Mouse (Mus musculus) lung, embryonic 16.5 days (tissue): ENCODE results near the gene Ceacam2. TPM values are rescaled to one million over a fixed set of nuclear protein-coding genes. Genes with fewer than 3 reads are reported as not detected.
A peak's percentile ranks its signal among the peaks of the same experiment; 100 is the strongest.
"Not testable (repeated sequence)": the region's sequence is repeated elsewhere in the genome, so short reads cannot be mapped to it uniquely, and the experiment has no call there.

Experiments
- ATAC-seq: fragments of 200-750 bp; cut with Nextera tagmentation; 2 replicates; pipeline ENCODE4 v1.8.0; 2017; ENCODE audit warnings: low read depth, mild to moderate bottlenecking, moderate library complexity
- H3K27ac ChIP-seq: fragments of 300-500 bp; sonication (generic); 2 replicates; pipeline ENCODE4 v1.5.1; 2014; ENCODE audit warnings: mild to moderate bottlenecking, control low read depth, low read length
- H3K27me3 ChIP-seq: fragments of 300-500 bp; sonication (generic); 2 replicates; pipeline ENCODE4 v1.6.1; 2014; ENCODE audit warnings: low read depth, low read length, mixed read lengths; ENCODE audit not compliant: control insufficient read depth, insufficient read depth
- H3K36me3 ChIP-seq: fragments of 300-500 bp; sonication (generic); 2 replicates; pipeline ENCODE4 v1.6.1; 2014; ENCODE audit warnings: low read length; ENCODE audit not compliant: control insufficient read depth, insufficient read depth
- H3K4me1 ChIP-seq: fragments of 300-500 bp; sonication (generic); replicated peaks from 2 replicates; pipeline ENCODE4 v1.6.1; 2014; ENCODE audit warnings: low read length, mixed read lengths; ENCODE audit not compliant: control insufficient read depth, insufficient read depth
- H3K4me2 ChIP-seq: fragments of 300-500 bp; sonication (generic); 2 replicates; pipeline ENCODE4 v1.6.1; 2014; ENCODE audit warnings: low read depth, low read length, control low read depth
- H3K4me3 ChIP-seq: fragments of 300-500 bp; sonication (generic); 2 replicates; pipeline ENCODE4 v1.5.1; 2014; ENCODE audit warnings: mild to moderate bottlenecking, low read length, control low read depth
- H3K9ac ChIP-seq: fragments of 300-500 bp; sonication (generic); 2 replicates; pipeline ENCODE4 v1.6.1; 2014; ENCODE audit warnings: low read length, control low read depth
- H3K9me3 ChIP-seq: fragments of 300-500 bp; sonication (generic); 2 replicates; pipeline ENCODE4 v1.6.1; 2016; ENCODE audit warnings: low read length; ENCODE audit not compliant: control insufficient read depth
- WGBS: fragments of 180-500 bp; shearing (Covaris S2); extraction: QIAGEN DNeasy Blood & Tissue Kit; methylation state at CpG from one replicate; pipeline ENCODE4 v1.1.7; 2014; 5-methylcytosine and 5-hydroxymethylcytosine counted together
- polyA plus RNA-seq: library from polyadenylated mRNA; unstranded; fragments of >200 nt; fragmentation: Nextera tagmentation; extraction: Ambion mirVana; gene quantifications from 2 replicates; pipeline ENCODE4 v1.2.1, GENCODE M21; 2015

Ceacam2 gene
- polyA plus RNA-seq, 1 experiment from 2014 or later = 0.09 TPM

DNA sequence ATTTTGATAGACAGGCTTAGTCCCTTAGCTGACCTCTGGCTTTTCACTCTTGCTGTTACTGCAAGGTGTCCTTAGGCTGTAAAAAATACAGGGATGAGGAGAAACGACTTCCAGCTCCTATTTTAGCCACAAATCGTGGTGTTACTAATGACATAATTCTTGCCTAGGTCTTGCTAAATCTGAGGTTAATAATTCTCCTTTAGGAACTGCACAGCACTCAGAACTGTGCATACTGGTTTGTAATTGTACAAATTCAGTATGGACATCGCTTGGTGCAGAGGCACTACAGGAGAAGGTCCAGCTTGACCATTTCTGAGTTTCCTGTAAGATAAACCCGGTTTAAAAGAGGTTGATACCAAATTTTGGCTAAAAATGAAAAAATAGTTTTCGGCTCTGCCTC, 34.1 kb upstream of the Ceacam2 start:
- not testable (repeated sequence) for H3K4me2 ChIP-seq, H3K27ac ChIP-seq, H3K4me3 ChIP-seq, H3K4me1 ChIP-seq, ATAC-seq, H3K9ac ChIP-seq, H3K27me3 ChIP-seq, H3K9me3 ChIP-seq, H3K36me3 ChIP-seq
- 54% methylated on average over 5 of the region's 5 CpGs for WGBS

DNA sequence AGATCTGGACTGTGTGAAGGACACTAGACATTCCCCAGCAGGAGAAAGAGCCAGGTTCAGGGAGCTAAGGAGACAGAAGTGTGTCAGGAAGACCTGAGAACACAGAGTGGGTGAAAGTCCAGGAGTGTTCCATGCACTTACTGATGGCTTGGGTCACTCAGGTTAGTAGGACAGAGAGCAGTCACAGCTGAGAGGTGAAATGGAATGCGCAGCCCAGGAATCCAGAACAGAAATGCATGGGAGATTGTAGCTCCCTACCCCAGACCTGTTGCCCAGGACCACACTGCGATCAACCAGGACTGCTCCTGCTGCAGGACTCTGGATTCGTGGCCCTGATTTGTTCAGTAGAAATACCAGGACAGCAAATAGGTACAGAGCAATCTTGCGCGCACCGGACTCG, 29.1 kb upstream of the Ceacam2 start:
- H3K27ac ChIP-seq = no peak overlapping the region
- H3K4me2 ChIP-seq = no peak overlapping the region
- no peaks in the 10 kb centered on the region for H3K36me3 ChIP-seq
- 93% methylated on average over 7 of the region's 7 CpGs for WGBS
- H3K9ac ChIP-seq = no peak overlapping the region
- no peaks in the 10 kb centered on the region for H3K4me1 ChIP-seq
- peaks cover 3% of the 10 kb centered on the region for H3K9me3 ChIP-seq
- H3K27me3 ChIP-seq = no peaks in the 10 kb centered on the region
- ATAC-seq = no peak
- no peak overlapping the region for H3K4me3 ChIP-seq

DNA sequence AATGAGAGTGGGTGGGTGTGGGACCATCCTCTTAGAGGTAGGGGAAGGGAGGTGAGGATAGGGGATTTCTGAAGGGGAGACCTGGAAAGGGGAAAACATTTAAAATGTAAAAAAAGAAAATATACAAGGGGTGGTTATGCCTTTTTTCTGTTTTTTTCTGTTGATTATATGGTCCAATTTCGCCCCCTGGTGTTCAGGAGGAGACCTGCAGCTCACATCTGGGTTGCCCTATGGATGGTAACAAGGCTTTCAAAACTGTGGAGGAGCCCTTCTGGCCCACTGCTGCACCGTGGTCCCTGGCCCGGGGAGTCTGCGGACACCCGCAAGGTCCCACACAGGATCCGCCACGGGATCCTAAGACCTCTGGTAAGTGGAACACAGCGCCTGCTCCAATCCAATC, 1.8 kb upstream of the Ceacam2 start:
- H3K9ac ChIP-seq, H3K36me3 ChIP-seq, H3K9me3 ChIP-seq, H3K27me3 ChIP-seq, H3K27ac ChIP-seq, ATAC-seq, H3K4me3 ChIP-seq, H3K4me1 ChIP-seq, H3K4me2 ChIP-seq: not testable (repeated sequence)
- WGBS = 64% methylated on average over 8 of the region's 8 CpGs

DNA sequence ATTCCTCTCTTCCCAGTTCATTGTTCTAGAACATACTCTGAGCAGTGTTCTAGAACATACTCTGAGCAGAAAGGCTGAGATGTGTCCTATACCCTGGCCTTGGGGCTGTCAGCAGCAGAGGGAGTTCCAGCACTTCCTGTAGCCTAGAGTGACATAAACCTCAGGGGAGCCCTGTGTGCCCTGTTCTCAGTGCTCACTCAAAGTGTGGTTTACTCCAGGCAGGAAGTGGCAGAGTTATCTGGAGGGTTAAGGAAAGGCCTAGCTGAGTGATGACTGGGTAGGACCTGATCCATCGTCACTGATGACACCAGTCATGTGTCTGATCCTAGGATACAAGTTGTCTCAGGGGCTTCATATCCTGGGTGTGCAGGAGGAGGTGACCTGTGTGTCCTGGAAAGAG, 297 bp upstream of the Ceacam2 start:
- H3K9ac ChIP-seq, H3K4me3 ChIP-seq, H3K4me2 ChIP-seq, ATAC-seq, H3K9me3 ChIP-seq, H3K27me3 ChIP-seq, H3K36me3 ChIP-seq, H3K4me1 ChIP-seq, H3K27ac ChIP-seq: not testable (repeated sequence)
- WGBS = no CpG with 5 or more reads among the region's 1 CpGs

DNA sequence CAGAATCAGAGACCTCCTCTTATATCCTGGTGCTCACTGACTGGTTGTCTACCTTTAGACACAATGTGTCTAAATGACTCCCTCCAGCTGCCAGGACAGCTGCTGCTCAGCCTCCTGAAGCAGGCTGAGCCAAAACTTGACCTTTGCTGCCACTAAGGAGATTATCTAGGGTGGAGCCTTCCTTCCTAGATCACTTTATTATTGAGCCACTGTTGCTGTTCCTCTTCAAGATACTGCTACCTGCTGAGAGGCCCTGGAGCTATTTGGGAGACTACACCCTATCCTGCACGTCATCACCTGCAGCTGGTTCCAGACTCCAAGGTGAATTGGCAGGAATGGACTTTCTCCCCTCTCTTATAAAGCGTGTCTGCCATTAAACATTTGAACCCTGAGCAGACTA, 8.8 kb downstream of the Ceacam2 start:
- no peak overlapping the region for H3K9ac ChIP-seq
- H3K27ac ChIP-seq = no peak overlapping the region
- H3K4me1 ChIP-seq = no peaks in the 10 kb centered on the region
- 70% methylated on average over 2 of the region's 2 CpGs for WGBS
- H3K36me3 ChIP-seq = no peaks in the 10 kb centered on the region
- no peaks in the 10 kb centered on the region for H3K9me3 ChIP-seq
- no peaks in the 10 kb centered on the region for H3K27me3 ChIP-seq
- H3K4me2 ChIP-seq = no peak overlapping the region
- no peak for ATAC-seq
- H3K4me3 ChIP-seq = no peak overlapping the region

DNA sequence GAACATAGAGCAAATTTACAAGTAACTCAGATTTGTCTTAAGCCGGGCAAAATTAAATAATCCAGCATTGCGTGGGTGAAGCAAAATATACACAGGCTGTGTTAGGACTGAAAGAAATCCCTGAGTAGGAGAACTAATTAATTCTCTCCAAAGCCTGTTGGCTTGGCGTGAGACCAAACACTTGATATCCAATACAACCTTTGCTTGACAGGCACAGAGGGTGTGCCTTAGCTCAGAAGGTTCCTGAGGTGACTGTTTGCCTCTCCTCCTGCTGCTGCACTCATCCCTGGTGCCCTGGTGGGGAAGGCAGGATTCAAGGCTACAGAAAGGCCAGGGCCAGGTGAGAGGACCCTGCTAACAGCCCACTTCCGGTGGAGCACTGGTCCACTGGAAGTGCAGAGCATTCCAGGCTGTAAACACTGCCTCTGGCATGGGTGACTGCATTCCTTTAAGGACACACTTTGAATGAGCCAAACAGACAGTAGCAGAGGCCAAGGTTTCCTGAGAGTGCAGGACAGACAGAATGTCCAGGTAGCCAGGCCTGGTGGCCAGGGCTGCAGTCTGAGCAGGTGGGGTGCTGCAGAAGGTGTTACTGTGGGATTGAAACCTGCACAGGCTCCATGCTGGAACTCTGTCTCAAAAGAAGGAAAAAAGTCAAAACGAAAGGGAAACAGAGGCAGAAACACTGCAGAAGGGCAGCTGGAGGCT, 23.4 kb downstream of the Ceacam2 start:
- not testable (repeated sequence) for H3K36me3 ChIP-seq, H3K27ac ChIP-seq, H3K4me1 ChIP-seq, H3K9me3 ChIP-seq, H3K4me2 ChIP-seq, H3K9ac ChIP-seq, H3K27me3 ChIP-seq, H3K4me3 ChIP-seq
- 41% methylated on average over 2 of the region's 5 CpGs for WGBS
- 0 out of 2 replicates have a peak, but pooled peaks have one; percentile 17 for ATAC-seq

DNA sequence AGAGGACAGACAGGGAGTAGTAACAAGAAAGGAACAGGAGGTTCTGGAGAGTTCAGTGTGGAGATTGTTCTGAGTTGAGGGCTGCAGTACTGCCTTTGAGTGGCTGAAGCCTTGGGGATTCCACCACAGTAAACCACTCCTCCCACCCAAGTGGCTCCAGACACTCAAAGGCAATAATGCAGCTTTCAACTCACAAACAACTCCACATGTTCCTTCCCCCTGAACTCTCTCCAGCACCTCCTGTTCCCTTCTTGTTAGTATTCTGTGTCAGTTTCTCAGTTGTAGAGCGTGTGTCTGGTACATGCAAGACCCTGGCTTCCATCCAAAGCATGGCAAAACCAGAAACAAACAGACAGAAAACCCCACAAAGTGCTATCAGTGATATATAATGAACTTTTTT, 24.0 kb downstream of the Ceacam2 start:
- not testable (repeated sequence) for ATAC-seq, H3K4me1 ChIP-seq, H3K4me3 ChIP-seq, H3K36me3 ChIP-seq, H3K27ac ChIP-seq, H3K9ac ChIP-seq, H3K4me2 ChIP-seq, H3K27me3 ChIP-seq, H3K9me3 ChIP-seq
- 54% methylated on average over 1 of the region's 1 CpGs for WGBS

DNA sequence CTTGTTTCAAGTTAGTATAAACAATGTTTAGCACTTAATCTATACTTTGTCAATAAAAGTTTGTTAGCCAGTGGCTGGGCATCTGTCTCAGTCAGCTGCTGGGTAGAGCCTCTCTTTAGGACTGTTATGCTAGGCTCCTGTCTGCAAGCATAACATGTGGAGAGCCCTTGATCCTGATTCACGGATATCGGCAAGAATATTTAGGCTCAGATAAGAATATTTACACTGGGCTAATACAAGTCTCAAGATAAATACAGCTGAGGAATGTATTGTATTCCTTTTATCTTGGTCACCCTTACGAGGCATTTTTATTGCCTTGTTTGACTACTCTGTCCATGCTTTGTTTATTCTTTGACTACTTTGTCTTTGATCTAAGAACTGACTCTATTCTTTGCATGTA, 29.7 kb downstream of the Ceacam2 start:
- Histone ChIP-seq H3K4me3 (no peak overlapping the region), H3K9ac (no peak overlapping the region), H3K4me1 (peaks cover 5% of the 10 kb centered on the region; the same call in 1 of the 2 replicates), H3K27me3 (no peaks in the 10 kb centered on the region), H3K4me2 (no peak overlapping the region), H3K36me3 (no peaks in the 10 kb centered on the region), H3K9me3 (no peaks in the 10 kb centered on the region), H3K27ac (no peak overlapping the region)
- 3% methylated on average over 3 of the region's 3 CpGs for WGBS
- no peak for ATAC-seq

DNA sequence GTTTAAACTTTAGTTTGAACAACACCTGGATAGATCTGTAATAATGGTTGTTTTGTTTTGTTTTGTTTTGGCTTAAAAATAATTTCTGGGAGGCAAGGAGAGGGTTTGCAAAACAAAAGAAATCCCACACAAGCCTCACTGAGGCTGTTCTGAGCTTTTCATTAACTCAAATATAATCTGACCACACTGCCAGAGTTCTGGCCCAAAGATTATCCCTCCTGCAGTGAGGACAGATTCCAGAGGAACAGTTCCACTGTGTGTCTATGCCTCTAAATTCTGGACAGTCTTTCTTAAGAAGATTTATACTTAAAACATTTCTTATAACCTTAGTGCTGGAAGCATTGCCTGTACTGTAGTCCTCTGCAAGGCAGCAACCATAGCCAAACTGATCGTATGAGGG, 45.0 kb downstream of the Ceacam2 start:
- Histone ChIP-seq H3K4me2 (no peak overlapping the region), H3K27me3 (no peaks in the 10 kb centered on the region), H3K4me3 (no peak overlapping the region), H3K27ac (no peak overlapping the region), H3K9ac (no peak overlapping the region), H3K4me1 (no peaks in the 10 kb centered on the region), H3K9me3 (no peaks in the 10 kb centered on the region), H3K36me3 (no peaks in the 10 kb centered on the region)
- WGBS = 72% methylated on average over 1 of the region's 1 CpGs
- ATAC-seq = no peak

DNA sequence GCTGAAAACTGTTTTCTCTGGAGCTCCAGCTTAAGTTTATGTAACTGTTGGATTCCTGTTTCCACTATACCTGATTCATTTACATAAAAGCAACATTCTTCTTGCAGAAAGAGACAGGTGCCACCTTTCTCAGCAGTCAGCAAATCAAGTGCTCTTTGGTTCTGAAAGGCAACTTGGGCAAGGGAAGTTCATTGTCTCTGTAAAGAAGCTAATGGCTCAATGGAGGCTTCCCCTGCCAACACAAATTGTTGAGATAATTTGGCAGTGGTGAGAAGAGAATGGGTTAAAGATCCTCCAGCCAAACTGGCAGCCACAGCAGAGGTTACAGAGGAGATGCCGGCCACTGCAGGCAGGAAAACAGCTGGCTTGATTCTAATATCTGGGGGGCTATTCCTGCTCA, 49.0 kb downstream of the Ceacam2 start:
- ATAC-seq, H3K4me1 ChIP-seq, H3K27me3 ChIP-seq, H3K4me2 ChIP-seq, H3K4me3 ChIP-seq, H3K9me3 ChIP-seq, H3K9ac ChIP-seq, H3K36me3 ChIP-seq, H3K27ac ChIP-seq: not testable (repeated sequence)
- no CpG with 5 or more reads among the region's 1 CpGs for WGBS
